Mouse (Mus musculus): ENCODE measurements around the gene Hmcn1. TPM values are rescaled to one million over a fixed set of nuclear protein-coding genes. Genes with fewer than 3 reads are reported as not detected.

Hmcn1 gene
- polyA plus RNA-seq (2014; fragmentation: Nextera tagmentation; extraction: Ambion mirVana), result 6.3 and 7.0 TPM in 2 replicates

- 1% methylated on average over 37 of the region's 38 CpGs for WGBS
- Histone ChIP-seq H3K4me1 (replicated peaks; ENCODE audit: control insufficient read depth, insufficient read depth, low read length) (peaks cover 9% of the 10 kb centered on the region), H3K9me3 (ENCODE audit: control insufficient read depth, low read length) (peaks cover 8% of the 10 kb centered on the region; the same call in 1 of the 2 replicates), H3K36me3 (ENCODE audit: control insufficient read depth, insufficient read depth, low read length) (no peaks in the 10 kb centered on the region), H3K4me3 (ENCODE audit: low read depth, low read length) (peak within 1 kb of the TSS; percentile 56), H3K4me2 (ENCODE audit: low read length) (peak within 1 kb of the TSS; percentile 83), H3K27me3 (replicated peaks; ENCODE audit: control insufficient read depth, insufficient read depth, low read length) (0 out of 2 replicates have a peak, but pooled peaks cover 4% of the 10 kb centered on the region), H3K27ac (ENCODE audit: low read depth) (peak within 1 kb of the TSS; percentile 52), H3K9ac (ENCODE audit: low read length) (peak within 1 kb of the TSS; percentile 47)
- peak; percentile 90 for ATAC-seq (replicated peaks; ENCODE audit: low FRiP score, low TSS enrichment, low read depth)
- DNase-seq (ENCODE audit: low spot score), result peak; percentile 80
Observed at GRCm38 (mm10) chr1:150993162-150994064, at the start of gene Hmcn1. TSS of gene Hmcn1 (minus strand) at chr1:150993435.

- DNase-seq (ENCODE audit: low spot score) (no peak), ATAC-seq (replicated peaks; ENCODE audit: low FRiP score, low TSS enrichment, low read depth) (no peak)
Observed at GRCm38 (mm10) chr1:151040945-151041649, 47.9 kb upstream of the Hmcn1 start.

GRCm38 (mm10) chr1:151040290-151040689 lies 47.1 kb upstream of the Hmcn1 start:
- H3K4me1 ChIP-seq (replicated peaks; ENCODE audit: control insufficient read depth, insufficient read depth, low read length), result no peaks in the 10 kb centered on the region
- WGBS, result 62% methylated on average over 7 of the region's 7 CpGs
- H3K9me3 ChIP-seq (ENCODE audit: control insufficient read depth, low read length), result no peaks in the 10 kb centered on the region
- H3K36me3 ChIP-seq (ENCODE audit: control insufficient read depth, insufficient read depth, low read length), result no peaks in the 10 kb centered on the region
- no peak overlapping the region for H3K27ac ChIP-seq (ENCODE audit: low read depth)
- no peak overlapping the region for H3K4me3 ChIP-seq (ENCODE audit: low read depth, low read length)
- no peaks in the 10 kb centered on the region for H3K27me3 ChIP-seq (replicated peaks; ENCODE audit: control insufficient read depth, insufficient read depth, low read length)
- ATAC-seq (replicated peaks; ENCODE audit: low FRiP score, low TSS enrichment, low read depth), result no peak
- no peak overlapping the region for H3K9ac ChIP-seq (ENCODE audit: low read length)
- peak overlapping the region; percentile 31; the same call in 1 of the 2 replicates for H3K4me2 ChIP-seq (ENCODE audit: low read length)
- DNase-seq (ENCODE audit: low spot score), result no peak

More at GRCm38 (mm10) chr1:151040945-151041649, 47.9 kb upstream of the Hmcn1 start:
- Histone ChIP-seq H3K27me3 (replicated peaks; ENCODE audit: control insufficient read depth, insufficient read depth, low read length) (no peaks in the 10 kb centered on the region), H3K4me3 (ENCODE audit: low read depth, low read length) (no peak overlapping the region), H3K27ac (ENCODE audit: low read depth) (no peak overlapping the region), H3K4me2 (ENCODE audit: low read length) (peak overlapping the region; percentile 31), H3K9ac (ENCODE audit: low read length) (no peak overlapping the region), H3K4me1 (replicated peaks; ENCODE audit: control insufficient read depth, insufficient read depth, low read length) (no peaks in the 10 kb centered on the region), H3K36me3 (ENCODE audit: control insufficient read depth, insufficient read depth, low read length) (no peaks in the 10 kb centered on the region), H3K9me3 (ENCODE audit: control insufficient read depth, low read length) (no peaks in the 10 kb centered on the region)
- WGBS, result 41% methylated on average over 17 of the region's 18 CpGs

GRCm38 (mm10) chr1:151039189-151039588 lies 46.0 kb upstream of the Hmcn1 start:
- Histone ChIP-seq H3K4me2 (ENCODE audit: low read length) (no peak overlapping the region), H3K4me1 (replicated peaks; ENCODE audit: control insufficient read depth, insufficient read depth, low read length) (no peaks in the 10 kb centered on the region), H3K9me3 (ENCODE audit: control insufficient read depth, low read length) (no peaks in the 10 kb centered on the region), H3K9ac (ENCODE audit: low read length) (no peak overlapping the region), H3K36me3 (ENCODE audit: control insufficient read depth, insufficient read depth, low read length) (no peaks in the 10 kb centered on the region), H3K27me3 (replicated peaks; ENCODE audit: control insufficient read depth, insufficient read depth, low read length) (no peaks in the 10 kb centered on the region), H3K27ac (ENCODE audit: low read depth) (no peak overlapping the region), H3K4me3 (ENCODE audit: low read depth, low read length) (no peak overlapping the region)
- no peak for ATAC-seq (replicated peaks; ENCODE audit: low FRiP score, low TSS enrichment, low read depth)
- DNase-seq (ENCODE audit: low spot score), result no peak
- WGBS, result 63% methylated on average over 4 of the region's 4 CpGs

- DNase-seq (ENCODE audit: low spot score), result no peak
- no peak for ATAC-seq (replicated peaks; ENCODE audit: low FRiP score, low TSS enrichment, low read depth)
- Histone ChIP-seq H3K4me3 (ENCODE audit: low read depth, low read length) (no peak overlapping the region), H3K27ac (ENCODE audit: low read depth) (no peak overlapping the region), H3K9me3 (ENCODE audit: control insufficient read depth, low read length) (no peaks in the 10 kb centered on the region), H3K27me3 (replicated peaks; ENCODE audit: control insufficient read depth, insufficient read depth, low read length) (no peaks in the 10 kb centered on the region), H3K36me3 (ENCODE audit: control insufficient read depth, insufficient read depth, low read length) (no peaks in the 10 kb centered on the region), H3K4me1 (replicated peaks; ENCODE audit: control insufficient read depth, insufficient read depth, low read length) (no peaks in the 10 kb centered on the region), H3K9ac (ENCODE audit: low read length) (no peak overlapping the region), H3K4me2 (ENCODE audit: low read length) (no peak overlapping the region)
- 58% methylated on average over 8 of the region's 8 CpGs for WGBS
Observed at GRCm38 (mm10) chr1:151038566-151038965, 45.3 kb upstream of the Hmcn1 start.

- no peak for DNase-seq (ENCODE audit: low spot score)
- no peaks in the 10 kb centered on the region for H3K4me1 ChIP-seq (replicated peaks; ENCODE audit: control insufficient read depth, insufficient read depth, low read length)
- H3K27ac ChIP-seq (ENCODE audit: low read depth), result no peak overlapping the region
- H3K36me3 ChIP-seq (ENCODE audit: control insufficient read depth, insufficient read depth, low read length), result no peaks in the 10 kb centered on the region
- no peaks in the 10 kb centered on the region for H3K27me3 ChIP-seq (replicated peaks; ENCODE audit: control insufficient read depth, insufficient read depth, low read length)
- H3K9me3 ChIP-seq (ENCODE audit: control insufficient read depth, low read length), result no peaks in the 10 kb centered on the region
- WGBS, result 80% methylated on average over 15 of the region's 15 CpGs
- ATAC-seq (replicated peaks; ENCODE audit: low FRiP score, low TSS enrichment, low read depth), result no peak
- H3K9ac ChIP-seq (ENCODE audit: low read length), result no peak overlapping the region
- no peak overlapping the region for H3K4me2 ChIP-seq (ENCODE audit: low read length)
- H3K4me3 ChIP-seq (ENCODE audit: low read depth, low read length), result no peak overlapping the region
Observed at GRCm38 (mm10) chr1:151036405-151036985, 43.3 kb upstream of the Hmcn1 start.

GRCm38 (mm10) chr1:151035766-151036165 lies 42.5 kb upstream of the Hmcn1 start:
- Histone ChIP-seq H3K4me2 (ENCODE audit: low read length) (no peak overlapping the region), H3K4me3 (ENCODE audit: low read depth, low read length) (no peak overlapping the region), H3K27ac (ENCODE audit: low read depth) (no peak overlapping the region), H3K27me3 (replicated peaks; ENCODE audit: control insufficient read depth, insufficient read depth, low read length) (no peaks in the 10 kb centered on the region), H3K9ac (ENCODE audit: low read length) (no peak overlapping the region), H3K36me3 (ENCODE audit: control insufficient read depth, insufficient read depth, low read length) (no peaks in the 10 kb centered on the region), H3K9me3 (ENCODE audit: control insufficient read depth, low read length) (no peaks in the 10 kb centered on the region), H3K4me1 (replicated peaks; ENCODE audit: control insufficient read depth, insufficient read depth, low read length) (no peaks in the 10 kb centered on the region)
- ATAC-seq (replicated peaks; ENCODE audit: low FRiP score, low TSS enrichment, low read depth) (no peak), DNase-seq (ENCODE audit: low spot score) (peak; percentile 49)
- WGBS, result 67% methylated on average over 3 of the region's 3 CpGs

- ATAC-seq (replicated peaks; ENCODE audit: low FRiP score, low TSS enrichment, low read depth) (0 out of 2 replicates have a peak, but pooled peaks have one; percentile 15), DNase-seq (ENCODE audit: low spot score) (peak; percentile 91)
- Histone ChIP-seq H3K36me3 (ENCODE audit: control insufficient read depth, insufficient read depth, low read length) (no peaks in the 10 kb centered on the region), H3K4me1 (replicated peaks; ENCODE audit: control insufficient read depth, insufficient read depth, low read length) (no peaks in the 10 kb centered on the region), H3K4me3 (ENCODE audit: low read depth, low read length) (no peak overlapping the region), H3K27ac (ENCODE audit: low read depth) (no peak overlapping the region), H3K9ac (ENCODE audit: low read length) (no peak overlapping the region), H3K27me3 (replicated peaks; ENCODE audit: control insufficient read depth, insufficient read depth, low read length) (no peaks in the 10 kb centered on the region), H3K4me2 (ENCODE audit: low read length) (no peak overlapping the region), H3K9me3 (ENCODE audit: control insufficient read depth, low read length) (no peaks in the 10 kb centered on the region)
- 0% methylated on average over 5 of the region's 5 CpGs for WGBS
Observed at GRCm38 (mm10) chr1:151034993-151035592, 41.9 kb upstream of the Hmcn1 start.

Measured in intestine, embryonic 14.5 days (tissue).